Mouse (Mus musculus) liver, embryonic 11.5 days (tissue): ENCODE results near the gene Lpar1. TPM values are rescaled to one million over a fixed set of nuclear protein-coding genes. Genes with fewer than 3 reads are reported as not detected.

Experiments
- ATAC-seq: fragments of 200-750 bp; cut with Nextera tagmentation; replicated peaks from 2 replicates; pipeline ENCODE4 v1.8.0; 2017; ENCODE audit warnings: moderate number of reproducible peaks, mild to moderate bottlenecking, moderate TSS enrichment, moderate library complexity; ENCODE audit not compliant: low FRiP score
- DNase-seq: peaks from one replicate; pipeline ENCODE4 v3.0.0-alpha.2; 2017; ENCODE audit warnings: low spot score
- H3K27ac ChIP-seq: fragments of 300-500 bp; sonication (generic); 2 replicates; pipeline ENCODE4 v1.5.1; 2014; ENCODE audit warnings: mild to moderate bottlenecking, low read depth, low read length, control low read depth
- H3K27me3 ChIP-seq: fragments of 300-500 bp; sonication (generic); replicated peaks from 2 replicates; pipeline ENCODE4 v1.6.1; 2014; ENCODE audit warnings: low read length, mixed read lengths; ENCODE audit not compliant: control insufficient read depth, insufficient read depth
- H3K36me3 ChIP-seq: fragments of 300-500 bp; sonication (generic); 2 replicates; pipeline ENCODE4 v1.6.1; 2014; ENCODE audit warnings: mild to moderate bottlenecking, low read length, moderate library complexity, mixed read lengths; ENCODE audit not compliant: control insufficient read depth, insufficient read depth
- H3K4me1 ChIP-seq: fragments of 300-500 bp; sonication (generic); replicated peaks from 2 replicates; pipeline ENCODE4 v1.6.1; 2014; ENCODE audit warnings: low read length, mixed read lengths; ENCODE audit not compliant: control insufficient read depth, insufficient read depth
- H3K4me2 ChIP-seq: fragments of 300-500 bp; sonication (generic); 2 replicates; pipeline ENCODE4 v1.6.1; 2014; ENCODE audit warnings: mild to moderate bottlenecking, control low read depth, moderate library complexity
- H3K4me3 ChIP-seq: fragments of 300-500 bp; sonication (generic); 2 replicates; pipeline ENCODE4 v1.5.1; 2014; ENCODE audit warnings: low read depth, low read length, control low read depth
- H3K9ac ChIP-seq: fragments of 300-500 bp; sonication (generic); 2 replicates; pipeline ENCODE4 v1.6.1; 2014; ENCODE audit warnings: low read depth, low read length, control low read depth
- H3K9me3 ChIP-seq: fragments of 300-500 bp; sonication (generic); 2 replicates; pipeline ENCODE4 v1.6.1; 2016; ENCODE audit warnings: low read length, inconsistent platforms, mixed read lengths; ENCODE audit not compliant: control insufficient read depth
- WGBS: fragments of 180-500 bp; shearing (Covaris S2); extraction: QIAGEN DNeasy Blood & Tissue Kit; methylation state at CpG from one replicate; pipeline ENCODE4 v1.1.7; 2014; 5-methylcytosine and 5-hydroxymethylcytosine counted together
- polyA plus RNA-seq: library from polyadenylated mRNA; unstranded; fragments of >200 nt; fragmentation: Nextera tagmentation; extraction: Ambion mirVana; gene quantifications from 2 replicates; pipeline ENCODE4 v1.2.1, GENCODE M21; 2014

Lpar1 gene
- polyA plus RNA-seq, 1 experiment from 2014 or later: 21.3 TPM

GRCm38 (mm10) chr4:58572446-58572845 lies 18.7 kb upstream of the Lpar1 start:
- 74% methylated on average over 2 of the region's 2 CpGs for WGBS
- Histone ChIP-seq H3K4me1 (no peaks in the 10 kb centered on the region), H3K4me3 (no peak overlapping the region), H3K9me3 (no peaks in the 10 kb centered on the region), H3K4me2 (no peak overlapping the region), H3K36me3 (no peaks in the 10 kb centered on the region), H3K27ac (no peak overlapping the region), H3K9ac (no peak overlapping the region), H3K27me3 (no peaks in the 10 kb centered on the region)
- DNase-seq (no peak), ATAC-seq (no peak)

- no peak for ATAC-seq
- Histone ChIP-seq H3K9me3 (no peaks in the 10 kb centered on the region), H3K27ac (no peak overlapping the region), H3K36me3 (no peaks in the 10 kb centered on the region), H3K9ac (no peak overlapping the region), H3K4me3 (no peak overlapping the region), H3K4me1 (no peaks in the 10 kb centered on the region), H3K27me3 (no peaks in the 10 kb centered on the region), H3K4me2 (no peak overlapping the region)
- DNase-seq: no peak
- WGBS: 48% methylated on average over 3 of the region's 3 CpGs
Observed at GRCm38 (mm10) chr4:58571661-58572060, 18.0 kb upstream of the Lpar1 start.

GRCm38 (mm10) chr4:58571232-58571631 lies 17.5 kb upstream of the Lpar1 start:
- Histone ChIP-seq H3K4me1 (no peaks in the 10 kb centered on the region), H3K9ac (no peak overlapping the region), H3K36me3 (no peaks in the 10 kb centered on the region), H3K4me3 (no peak overlapping the region), H3K4me2 (no peak overlapping the region), H3K27me3 (no peaks in the 10 kb centered on the region), H3K27ac (no peak overlapping the region), H3K9me3 (no peaks in the 10 kb centered on the region)
- DNase-seq: no peak
- WGBS: 63% methylated on average over 1 of the region's 1 CpGs
- ATAC-seq: no peak

GRCm38 (mm10) chr4:58568486-58568885 lies 14.8 kb upstream of the Lpar1 start:
- Histone ChIP-seq H3K4me2 (no peak overlapping the region), H3K4me1 (no peaks in the 10 kb centered on the region), H3K27me3 (no peaks in the 10 kb centered on the region), H3K36me3 (no peaks in the 10 kb centered on the region), H3K9ac (no peak overlapping the region), H3K27ac (no peak overlapping the region), H3K9me3 (no peaks in the 10 kb centered on the region), H3K4me3 (no peak overlapping the region)
- ATAC-seq (no peak), DNase-seq (no peak)
- 55% methylated on average over 8 of the region's 8 CpGs for WGBS

GRCm38 (mm10) chr4:58562776-58563175 lies 9.1 kb upstream of the Lpar1 start:
- H3K4me3 ChIP-seq: no peak overlapping the region
- no peak for ATAC-seq
- no peak for DNase-seq
- H3K4me1 ChIP-seq: no peaks in the 10 kb centered on the region
- no peaks in the 10 kb centered on the region for H3K9me3 ChIP-seq
- H3K36me3 ChIP-seq: no peaks in the 10 kb centered on the region
- no peaks in the 10 kb centered on the region for H3K27me3 ChIP-seq
- H3K27ac ChIP-seq: no peak overlapping the region
- WGBS: 80% methylated on average over 1 of the region's 1 CpGs
- no peak overlapping the region for H3K4me2 ChIP-seq
- no peak overlapping the region for H3K9ac ChIP-seq

GRCm38 (mm10) chr4:58557001-58557400 lies 3.3 kb upstream of the Lpar1 start:
- Histone ChIP-seq H3K9ac (no peak overlapping the region), H3K27ac (no peak overlapping the region), H3K4me3 (no peak overlapping the region), H3K4me2 (no peak overlapping the region), H3K4me1 (peaks cover 3% of the 10 kb centered on the region; the same call in 1 of the 2 replicates), H3K27me3 (peaks cover 9% of the 10 kb centered on the region), H3K36me3 (no peaks in the 10 kb centered on the region), H3K9me3 (no peaks in the 10 kb centered on the region)
- DNase-seq: no peak
- 60% methylated on average over 3 of the region's 3 CpGs for WGBS
- no peak for ATAC-seq

- 0 out of 2 replicates have a peak overlapping the region, but pooled peaks have one; percentile 14 for H3K4me3 ChIP-seq
- no peak for DNase-seq
- no peak overlapping the region for H3K27ac ChIP-seq
- no peak overlapping the region for H3K9ac ChIP-seq
- H3K9me3 ChIP-seq: no peaks in the 10 kb centered on the region
- H3K4me2 ChIP-seq: peak overlapping the region; percentile 91
- H3K27me3 ChIP-seq: peaks cover 9% of the 10 kb centered on the region
- peaks cover 3% of the 10 kb centered on the region; the same call in 1 of the 2 replicates for H3K4me1 ChIP-seq
- H3K36me3 ChIP-seq: no peaks in the 10 kb centered on the region
- no peak for ATAC-seq
- 19% methylated on average over 10 of the region's 10 CpGs for WGBS
Observed at GRCm38 (mm10) chr4:58554359-58554838, 701 bp upstream of the Lpar1 start.

- DNase-seq (peak; percentile 68), ATAC-seq (peak; percentile 53)
- WGBS: under 1% methylated on average over 71 of the region's 71 CpGs
- Histone ChIP-seq H3K4me1 (peaks cover 8% of the 10 kb centered on the region), H3K4me3 (peak overlapping the region; percentile 68), H3K9ac (peak overlapping the region; percentile 62), H3K9me3 (no peaks in the 10 kb centered on the region), H3K36me3 (no peaks in the 10 kb centered on the region), H3K27me3 (peaks cover 9% of the 10 kb centered on the region), H3K27ac (peak overlapping the region; percentile 26; the same call in 1 of the 2 replicates), H3K4me2 (peak overlapping the region; percentile 91)
Observed at GRCm38 (mm10) chr4:58552731-58553630, 717 bp downstream of the Lpar1 start.

GRCm38 (mm10) chr4:58552229-58552628 lies 1.5 kb downstream of the Lpar1 start:
- 8% methylated on average over 10 of the region's 10 CpGs for WGBS
- peaks cover 9% of the 10 kb centered on the region for H3K27me3 ChIP-seq
- no peaks in the 10 kb centered on the region for H3K9me3 ChIP-seq
- H3K4me3 ChIP-seq: peak overlapping the region; percentile 68
- peak overlapping the region; percentile 91 for H3K4me2 ChIP-seq
- H3K9ac ChIP-seq: peak overlapping the region; percentile 62
- no peaks in the 10 kb centered on the region for H3K36me3 ChIP-seq
- H3K4me1 ChIP-seq: peaks cover 11% of the 10 kb centered on the region
- DNase-seq (no peak), ATAC-seq (no peak)
- no peak overlapping the region for H3K27ac ChIP-seq
